Mouse (Mus musculus) neural tube, embryonic 10.5 days (tissue): Measurements from ENCODE around the gene Homer1.

Experiments used
- DNase-seq: peaks from one replicate; pipeline ENCODE4 v3.0.0-alpha.2; 2017; ENCODE audit warnings: low spot score; ENCODE audit errors: extremely low spot score

The Homer1 gene

GRCm38 (mm10) chr13:93338394-93338793 lies 39.0 kb downstream of the Homer1 start:
- no peak for DNase-seq

- no peak for DNase-seq
These were observed 41.3 kb downstream of the Homer1 start for GRCm38 (mm10) chr13:93340555-93341278.

- DNase-seq, result no peak
These were observed 43.2 kb downstream of the Homer1 start for GRCm38 (mm10) chr13:93342641-93343040.

GRCm38 (mm10) chr13:93344395-93344794 lies 45.0 kb downstream of the Homer1 start:
- no peak for DNase-seq

- DNase-seq, result no peak
These were observed 46.4 kb downstream of the Homer1 start for GRCm38 (mm10) chr13:93345854-93346253.

- DNase-seq, result no peak
These were observed 52.6 kb downstream of the Homer1 start for GRCm38 (mm10) chr13:93352030-93352429.

- DNase-seq, result no peak
These were observed 55.2 kb downstream of the Homer1 start for GRCm38 (mm10) chr13:93354420-93355278.

GRCm38 (mm10) chr13:93355279-93355587 lies 55.8 kb downstream of the Homer1 start:
- no peak for DNase-seq

- no peak for DNase-seq
These were observed 59.1 kb downstream of the Homer1 start for GRCm38 (mm10) chr13:93358522-93358921.

- DNase-seq, result no peak
These were observed 68.1 kb downstream of the Homer1 start for GRCm38 (mm10) chr13:93367555-93367954.

- DNase-seq, result no peak
These were observed 69.6 kb downstream of the Homer1 start for GRCm38 (mm10) chr13:93368812-93369584.

GRCm38 (mm10) chr13:93374457-93374856 lies 75.0 kb downstream of the Homer1 start:
- no peak for DNase-seq

GRCm38 (mm10) chr13:93378493-93378892 lies 79.1 kb downstream of the Homer1 start:
- no peak for DNase-seq

- DNase-seq, result no peak
These were observed 81.1 kb downstream of the Homer1 start for GRCm38 (mm10) chr13:93380399-93381063.

- no peak for DNase-seq
These were observed 81.9 kb downstream of the Homer1 start for GRCm38 (mm10) chr13:93381301-93381700.

- DNase-seq, result no peak
These were observed 83.7 kb downstream of the Homer1 start for GRCm38 (mm10) chr13:93383092-93383491.

GRCm38 (mm10) chr13:93383620-93384019 lies 84.2 kb downstream of the Homer1 start:
- DNase-seq, result no peak

- DNase-seq, result no peak
These were observed 85.0 kb downstream of the Homer1 start for GRCm38 (mm10) chr13:93384481-93384880.

GRCm38 (mm10) chr13:93385147-93385546 lies 85.7 kb downstream of the Homer1 start:
- DNase-seq, result no peak

GRCm38 (mm10) chr13:93387440-93387839 lies 88.0 kb downstream of the Homer1 start:
- DNase-seq, result no peak

- no peak for DNase-seq
These were observed 89.3 kb downstream of the Homer1 start for GRCm38 (mm10) chr13:93388594-93389241.
